Mouse (Mus musculus): ENCODE results near the gene Faap100. TPM values are rescaled to one million over a fixed set of nuclear protein-coding genes. Genes with fewer than 3 reads are reported as not detected.
A peak's percentile ranks its signal among the peaks of the same experiment; 100 is the strongest.

The Faap100 gene
- total and polyA plus RNA-seq, 2 experiments from 2014 or later: 28.6 to 70.5 TPM

DNA sequence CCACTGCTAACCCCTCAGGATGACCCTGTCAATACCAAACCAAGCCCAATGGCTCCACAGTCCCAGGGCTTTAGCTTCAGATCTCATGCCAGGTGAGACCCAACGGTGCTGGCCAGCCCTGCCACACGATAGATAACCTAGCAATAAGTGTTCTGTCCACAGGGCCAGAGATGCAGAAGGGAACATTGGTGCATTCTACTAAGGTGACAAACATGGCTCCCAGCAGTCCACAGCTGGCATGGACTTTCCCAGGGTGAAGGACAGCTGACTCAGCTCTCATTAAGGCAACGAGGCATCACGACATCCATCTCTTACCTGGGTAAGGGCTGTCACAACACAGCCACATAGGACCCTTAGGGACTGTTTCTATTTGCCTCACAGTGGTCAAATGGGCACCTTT is 2.6 kb upstream of the Faap100 start:
- Histone ChIP-seq H3K4me1 (ENCODE audit: control insufficient read depth, insufficient read depth) (peaks cover 32% of the 10 kb centered on the region), H3K4me2 (ENCODE audit: low read depth, low read length) (no peak overlapping the region), H3K27ac (ENCODE audit: low read depth) (peak overlapping the region; percentile 92), H3K36me3 (replicated peaks; ENCODE audit: control insufficient read depth, insufficient read depth, low read length) (peaks cover 65% of the 10 kb centered on the region), H3K4me3 (ENCODE audit: low read depth, low read length) (no peak overlapping the region), H3K27me3 (ENCODE audit: control insufficient read depth, insufficient read depth, low read length) (no peaks in the 10 kb centered on the region), H3K9me3 (replicated peaks; ENCODE audit: control insufficient read depth, low read length) (no peaks in the 10 kb centered on the region), H3K9ac (replicated peaks; ENCODE audit: low read depth, low read length) (no peak overlapping the region)
- DNase-seq (ENCODE audit: low spot score) (no peak), ATAC-seq (ENCODE audit: insufficient read depth, low read depth) (no peak)
- WGBS: 75% methylated on average over 4 of the region's 4 CpGs
- TF ChIP-seq CTCF (IDR thresholded peaks at IDR 0.05; ENCODE audit: low read depth) (no peak), EP300 (IDR thresholded peaks at IDR 0.05; ENCODE audit: low read depth) (no peak)

DNA sequence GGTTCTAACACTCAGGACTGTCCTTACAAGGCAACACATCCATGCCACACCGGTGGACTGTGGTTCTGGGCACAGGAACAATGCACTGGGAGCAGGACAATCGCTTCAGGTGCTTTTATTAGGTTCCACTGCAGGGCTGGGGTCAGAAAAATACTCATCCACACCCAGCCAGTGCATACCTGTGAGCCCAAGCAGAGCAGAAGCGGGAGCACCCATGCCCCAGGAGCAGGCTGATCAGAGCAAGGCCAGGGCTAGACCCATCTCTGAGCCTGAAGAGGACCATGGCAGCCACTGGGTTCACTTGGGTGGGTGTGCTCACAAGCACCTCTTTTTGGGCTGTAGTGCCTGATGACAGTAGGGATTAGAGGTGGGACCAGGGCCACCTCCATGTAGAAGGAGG is 1.7 kb upstream of the Faap100 start:
- no peak overlapping the region for H3K4me3 ChIP-seq (ENCODE audit: low read depth, low read length)
- no peak for DNase-seq (ENCODE audit: low spot score)
- H3K9ac ChIP-seq (replicated peaks; ENCODE audit: low read depth, low read length): no peak overlapping the region
- 87% methylated on average over 3 of the region's 3 CpGs for WGBS
- no peak overlapping the region for H3K4me2 ChIP-seq (ENCODE audit: low read depth, low read length)
- no peaks in the 10 kb centered on the region for H3K27me3 ChIP-seq (ENCODE audit: control insufficient read depth, insufficient read depth, low read length)
- peaks cover 28% of the 10 kb centered on the region for H3K4me1 ChIP-seq (ENCODE audit: control insufficient read depth, insufficient read depth)
- TF ChIP-seq CTCF (IDR thresholded peaks at IDR 0.05; ENCODE audit: low read depth): no peak
- no peak overlapping the region for H3K27ac ChIP-seq (ENCODE audit: low read depth)
- H3K9me3 ChIP-seq (replicated peaks; ENCODE audit: control insufficient read depth, low read length): no peaks in the 10 kb centered on the region
- ATAC-seq (ENCODE audit: insufficient read depth, low read depth): no peak
- H3K36me3 ChIP-seq (replicated peaks; ENCODE audit: control insufficient read depth, insufficient read depth, low read length): peaks cover 73% of the 10 kb centered on the region

- Histone ChIP-seq H3K4me3 (ENCODE audit: low read depth, low read length) (peak overlapping the region; percentile 67), H3K27ac (ENCODE audit: low read depth) (peak overlapping the region; percentile 75), H3K4me1 (ENCODE audit: control insufficient read depth, insufficient read depth) (peaks cover 32% of the 10 kb centered on the region), H3K9me3 (replicated peaks; ENCODE audit: control insufficient read depth, low read length) (no peaks in the 10 kb centered on the region), H3K27me3 (ENCODE audit: control insufficient read depth, insufficient read depth, low read length) (no peaks in the 10 kb centered on the region), H3K4me2 (ENCODE audit: low read depth, low read length) (peak overlapping the region; percentile 97), H3K36me3 (replicated peaks; ENCODE audit: control insufficient read depth, insufficient read depth, low read length) (peaks cover 69% of the 10 kb centered on the region), H3K9ac (replicated peaks; ENCODE audit: low read depth, low read length) (peak overlapping the region; percentile 60)
- no peak for TF ChIP-seq CTCF (IDR thresholded peaks at IDR 0.05; ENCODE audit: low read depth)
- TF ChIP-seq EP300 (IDR thresholded peaks at IDR 0.05; ENCODE audit: low read depth): no peak
- WGBS: 3% methylated on average over 34 of the region's 40 CpGs
- DNase-seq (ENCODE audit: low spot score) (no peak), ATAC-seq (ENCODE audit: insufficient read depth, low read depth) (peak; percentile 4)
These were observed 443 bp downstream of the Faap100 start for GRCm38 (mm10) chr11:120378031-120378610.

- Histone ChIP-seq H3K27me3 (ENCODE audit: control insufficient read depth, insufficient read depth, low read length) (no peaks in the 10 kb centered on the region), H3K9me3 (replicated peaks; ENCODE audit: control insufficient read depth, low read length) (no peaks in the 10 kb centered on the region), H3K4me3 (ENCODE audit: low read depth, low read length) (peak overlapping the region; percentile 67; the same call in 1 of the 2 replicates), H3K4me1 (ENCODE audit: control insufficient read depth, insufficient read depth) (peaks cover 28% of the 10 kb centered on the region), H3K4me2 (ENCODE audit: low read depth, low read length) (peak overlapping the region; percentile 97), H3K9ac (replicated peaks; ENCODE audit: low read depth, low read length) (no peak overlapping the region; the same call in 1 of the 2 replicates), H3K36me3 (replicated peaks; ENCODE audit: control insufficient read depth, insufficient read depth, low read length) (peaks cover 69% of the 10 kb centered on the region), H3K27ac (ENCODE audit: low read depth) (no peak overlapping the region)
- ATAC-seq (ENCODE audit: insufficient read depth, low read depth) (no peak), DNase-seq (ENCODE audit: low spot score) (no peak)
- WGBS: 56% methylated on average over 10 of the region's 10 CpGs
- TF ChIP-seq EP300 (IDR thresholded peaks at IDR 0.05; ENCODE audit: low read depth): no peak
- TF ChIP-seq CTCF (IDR thresholded peaks at IDR 0.05; ENCODE audit: low read depth): no peak
These were observed 1.2 kb downstream of the Faap100 start for GRCm38 (mm10) chr11:120377337-120377736.

DNA sequence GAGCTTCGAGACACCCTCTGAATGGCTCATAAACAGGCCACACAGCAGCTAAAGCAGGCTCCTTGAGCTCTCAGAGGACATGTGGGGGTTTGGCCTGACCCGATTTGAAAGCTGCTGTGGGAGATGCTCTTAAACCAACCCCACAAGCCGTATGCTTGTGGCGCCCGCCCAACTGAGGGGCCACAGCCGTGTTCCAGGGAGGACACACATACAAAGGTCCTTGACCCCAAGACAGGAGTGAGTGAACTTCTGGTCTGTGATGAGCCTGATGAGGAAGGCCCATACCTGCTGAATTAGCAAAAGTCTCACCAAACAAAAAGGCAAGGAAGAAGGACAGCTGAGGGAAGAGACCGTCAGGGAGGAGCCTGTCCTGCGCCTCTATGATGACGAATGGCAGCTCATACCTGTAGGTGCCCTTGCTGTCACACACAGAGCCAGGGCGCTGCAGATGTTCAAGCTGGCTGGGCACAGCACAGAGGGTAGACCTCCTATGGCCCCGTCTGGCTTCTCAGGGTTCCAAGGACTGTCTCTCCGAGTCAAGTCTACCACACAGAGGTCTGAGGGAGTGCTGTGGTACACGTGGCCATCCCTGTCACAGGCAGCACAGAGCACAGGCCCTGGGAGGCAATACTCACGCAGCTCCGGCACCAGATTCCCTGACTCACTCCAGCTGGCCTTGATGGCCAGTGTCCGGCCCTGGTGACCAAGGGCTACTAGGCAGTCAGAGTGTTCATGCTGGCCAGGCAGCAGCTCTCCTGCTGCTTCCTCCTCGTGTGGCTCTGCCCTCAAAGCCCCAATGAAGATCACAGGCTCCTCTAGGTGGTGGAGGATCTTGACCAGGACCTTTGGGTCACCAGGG is 2.0 kb downstream of the Faap100 start:
- H3K27ac ChIP-seq (ENCODE audit: low read depth): no peak overlapping the region
- no peak overlapping the region for H3K4me3 ChIP-seq (ENCODE audit: low read depth, low read length)
- H3K27me3 ChIP-seq (ENCODE audit: control insufficient read depth, insufficient read depth, low read length): no peaks in the 10 kb centered on the region
- ATAC-seq (ENCODE audit: insufficient read depth, low read depth) (no peak), DNase-seq (ENCODE audit: low spot score) (no peak)
- H3K9me3 ChIP-seq (replicated peaks; ENCODE audit: control insufficient read depth, low read length): no peaks in the 10 kb centered on the region
- no peak overlapping the region for H3K4me2 ChIP-seq (ENCODE audit: low read depth, low read length)
- H3K4me1 ChIP-seq (ENCODE audit: control insufficient read depth, insufficient read depth): peaks cover 23% of the 10 kb centered on the region
- no peak for TF ChIP-seq EP300 (IDR thresholded peaks at IDR 0.05; ENCODE audit: low read depth)
- no peak for TF ChIP-seq CTCF (IDR thresholded peaks at IDR 0.05; ENCODE audit: low read depth)
- 90% methylated on average over 17 of the region's 17 CpGs for WGBS
- no peak overlapping the region for H3K9ac ChIP-seq (replicated peaks; ENCODE audit: low read depth, low read length)
- H3K36me3 ChIP-seq (replicated peaks; ENCODE audit: control insufficient read depth, insufficient read depth, low read length): peaks cover 67% of the 10 kb centered on the region

Measured in heart, postnatal 0 days (tissue).